ENCODE assay signal across 15 mouse cellular contexts in genomic region chr9:102731574-102732175, GRCm38 (mm10). TPM values are rescaled to one million over a fixed set of nuclear protein-coding genes. Genes with fewer than 3 reads are reported as not detected.
DNase-seq lines count a peak whose midpoint lies in the region; ATAC-seq and TF ChIP-seq lines count a peak whose summit lies in the region.
"Had no signal": no experiment of that assay in that cellular context is flagged by ENCODE, and none has a peak within 500 bp of the region (broad histone marks: within the 10 kb centered on the region; RNA-seq: fewer than 3 reads in every experiment).

No protein-coding gene starts in this region.

- WGBS in embryonic facial prominence, embryonic 13.5 days, result 87% methylated on average over 10 of the region's 10 CpGs
- 87% methylated on average over 10 of the region's 10 CpGs for WGBS in embryonic facial prominence, embryonic 10.5 days
- WGBS in hindbrain, embryonic 16.5 days, result 78% methylated on average over 10 of the region's 10 CpGs
- WGBS in hindbrain, embryonic 12.5 days, result 81% methylated on average over 10 of the region's 10 CpGs
- WGBS in lung, embryonic 16.5 days, result 78% methylated on average over 10 of the region's 10 CpGs

- peak overlapping the region; percentile 64; the same call in 1 of the 2 replicates for H3K27ac ChIP-seq in embryonic facial prominence, embryonic 13.5 days
- H3K27ac ChIP-seq in embryonic facial prominence, embryonic 10.5 days (replicated peaks), result no peak overlapping the region
- 0 out of 2 replicates have a peak overlapping the region, but pooled peaks have one; percentile 10 for H3K27ac ChIP-seq in hindbrain, embryonic 16.5 days (ENCODE audit: low read depth, low read length)
- no peak overlapping the region for H3K27ac ChIP-seq in hindbrain, embryonic 12.5 days
- peak overlapping the region; percentile 45 for H3K27ac ChIP-seq in lung, embryonic 16.5 days (ENCODE audit: low read length)

- no peak for TF ChIP-seq POLR2A in myocyte (IDR thresholded peaks at IDR 0.05; ENCODE audit: insufficient read length, low read depth)

- H3K79me2 ChIP-seq in myocyte (ENCODE audit: control insufficient read depth, insufficient read depth), result peaks cover 14% of the 10 kb centered on the region

- no peaks in the 10 kb centered on the region for H3K9me3 ChIP-seq in embryonic facial prominence, embryonic 13.5 days
- no peaks in the 10 kb centered on the region for H3K9me3 ChIP-seq in embryonic facial prominence, embryonic 10.5 days
- H3K9me3 ChIP-seq in hindbrain, embryonic 16.5 days (ENCODE audit: control insufficient read depth, low read length), result no peaks in the 10 kb centered on the region
- no peaks in the 10 kb centered on the region for H3K9me3 ChIP-seq in hindbrain, embryonic 12.5 days (replicated peaks)
- H3K9me3 ChIP-seq in lung, embryonic 16.5 days (ENCODE audit: control insufficient read depth, low read length), result no peaks in the 10 kb centered on the region
- H3K9me3 ChIP-seq: G1E; limb, embryonic 12.5 days had no signal

- no peak overlapping the region for H3K9ac ChIP-seq in embryonic facial prominence, embryonic 13.5 days
- no peak overlapping the region for H3K9ac ChIP-seq in hindbrain, embryonic 16.5 days (ENCODE audit: low read depth, low read length)
- no peak overlapping the region for H3K9ac ChIP-seq in hindbrain, embryonic 12.5 days
- no peak overlapping the region for H3K9ac ChIP-seq in lung, embryonic 16.5 days (ENCODE audit: low read length)
- H3K9ac ChIP-seq: limb, embryonic 12.5 days had no signal

- H3K4me3 ChIP-seq in embryonic facial prominence, embryonic 13.5 days, result no peak overlapping the region
- H3K4me3 ChIP-seq in embryonic facial prominence, embryonic 10.5 days, result no peak overlapping the region
- H3K4me3 ChIP-seq in hindbrain, embryonic 16.5 days (ENCODE audit: low read length), result no peak overlapping the region
- no peak overlapping the region for H3K4me3 ChIP-seq in hindbrain, embryonic 12.5 days
- H3K4me3 ChIP-seq in lung, embryonic 16.5 days (ENCODE audit: low read length), result no peak overlapping the region
- H3K4me3 ChIP-seq in myocyte, result no peak overlapping the region
- H3K4me3 ChIP-seq: limb, embryonic 12.5 days had no signal

- no peak overlapping the region for H3K4me2 ChIP-seq in embryonic facial prominence, embryonic 13.5 days
- no peak overlapping the region for H3K4me2 ChIP-seq in hindbrain, embryonic 16.5 days (ENCODE audit: low read length)
- no peak overlapping the region for H3K4me2 ChIP-seq in hindbrain, embryonic 12.5 days (replicated peaks)
- H3K4me2 ChIP-seq in lung, embryonic 16.5 days (ENCODE audit: low read depth, low read length), result no peak overlapping the region
- H3K4me2 ChIP-seq in myocyte (ENCODE audit: low read depth), result peak overlapping the region; percentile 46
- H3K4me2 ChIP-seq: limb, embryonic 12.5 days had no signal

- ATAC-seq in embryonic facial prominence, embryonic 13.5 days (ENCODE audit: insufficient number of reproducible peaks, insufficient read depth, low FRiP score, low TSS enrichment, low read depth), result no peak
- ATAC-seq in hindbrain, embryonic 16.5 days, result no peak
- no peak for ATAC-seq in hindbrain, embryonic 12.5 days (ENCODE audit: low FRiP score)
- no peak for ATAC-seq in lung, embryonic 16.5 days (ENCODE audit: low read depth)

- no peak for DNase-seq in embryonic facial prominence, embryonic 10.5 days (ENCODE audit: low spot score)
- DNase-seq in lung, postnatal 36 days, result no peak
- no peak for DNase-seq in right cerebral cortex, postnatal 10 days (ENCODE audit: low spot score in 2 of 2)
- DNase-seq: cerebellum, postnatal 36 days; gastrocnemius, postnatal 14 days; layer of hippocampus, adult 9-11 months; midbrain, embryonic 14.5 days; right cerebral cortex, postnatal 25 days had no signal

- no peak overlapping the region for H3ac ChIP-seq in myocyte (ENCODE audit: control insufficient read depth, insufficient read length)

- H3K4me1 ChIP-seq in embryonic facial prominence, embryonic 13.5 days, result peaks cover 55% of the 10 kb centered on the region
- H3K4me1 ChIP-seq in embryonic facial prominence, embryonic 10.5 days, result peaks cover 43% of the 10 kb centered on the region
- H3K4me1 ChIP-seq in hindbrain, embryonic 16.5 days (ENCODE audit: control insufficient read depth, insufficient read depth, low read depth, low read length), result peaks cover 3% of the 10 kb centered on the region; the same call in 1 of the 2 replicates
- H3K4me1 ChIP-seq in hindbrain, embryonic 12.5 days, result peaks cover 25% of the 10 kb centered on the region
- peaks cover 26% of the 10 kb centered on the region for H3K4me1 ChIP-seq in lung, embryonic 16.5 days (replicated peaks; ENCODE audit: control insufficient read depth, insufficient read depth, low read length)

- H3K36me3 ChIP-seq in embryonic facial prominence, embryonic 13.5 days, result peaks cover 72% of the 10 kb centered on the region
- H3K36me3 ChIP-seq in embryonic facial prominence, embryonic 10.5 days (replicated peaks), result peaks cover 80% of the 10 kb centered on the region
- peaks cover 61% of the 10 kb centered on the region for H3K36me3 ChIP-seq in hindbrain, embryonic 16.5 days (ENCODE audit: control insufficient read depth, insufficient read depth, low read length)
- peaks cover 71% of the 10 kb centered on the region for H3K36me3 ChIP-seq in hindbrain, embryonic 12.5 days
- peaks cover 66% of the 10 kb centered on the region for H3K36me3 ChIP-seq in lung, embryonic 16.5 days (ENCODE audit: control insufficient read depth, insufficient read depth, low read length)
- H3K36me3 ChIP-seq in myocyte (ENCODE audit: control insufficient read depth, insufficient read depth), result peaks cover 57% of the 10 kb centered on the region
- H3K36me3 ChIP-seq: G1E had no signal

- no peaks in the 10 kb centered on the region for H3K27me3 ChIP-seq in embryonic facial prominence, embryonic 13.5 days
- no peaks in the 10 kb centered on the region for H3K27me3 ChIP-seq in embryonic facial prominence, embryonic 10.5 days (replicated peaks; ENCODE audit: low read depth, poor library complexity, severe bottlenecking)
- H3K27me3 ChIP-seq in hindbrain, embryonic 16.5 days (replicated peaks; ENCODE audit: control insufficient read depth, insufficient read depth, low read length), result no peaks in the 10 kb centered on the region
- no peaks in the 10 kb centered on the region for H3K27me3 ChIP-seq in hindbrain, embryonic 12.5 days
- H3K27me3 ChIP-seq in lung, embryonic 16.5 days (ENCODE audit: control insufficient read depth, insufficient read depth, low read depth, low read length), result no peaks in the 10 kb centered on the region
- H3K27me3 ChIP-seq in myocyte (ENCODE audit: control insufficient read depth, insufficient read depth, insufficient read length), result no peaks in the 10 kb centered on the region
- H3K27me3 ChIP-seq: limb, embryonic 12.5 days had no signal

TF ChIP-seq in myocyte, 11 proteins besides CTCF, POLR2A, EP300 and RAD21:
- TF ChIP-seq TCF12 (IDR thresholded peaks at IDR 0.05; ENCODE audit: insufficient read depth, poor library complexity, severe bottlenecking) (no peak), SRF (IDR thresholded peaks at IDR 0.05; ENCODE audit: control insufficient read depth, insufficient read length, low read depth) (no peak), REST (IDR thresholded peaks at IDR 0.05; ENCODE audit: insufficient read depth, insufficient read length) (no peak), MAX (IDR thresholded peaks at IDR 0.05; ENCODE audit: low read depth) (no peak), TCF3 (IDR thresholded peaks at IDR 0.05; ENCODE audit: insufficient read length, low read depth) (no peak), MYOG (IDR thresholded peaks at IDR 0.05; ENCODE audit: control insufficient read depth in 1 of 3, insufficient read depth in 1 of 3, insufficient read length in 2 of 3, low read depth in 2 of 3) (no peak), POLR2AphosphoS2 (IDR thresholded peaks at IDR 0.05; ENCODE audit: insufficient read length, low read depth) (no peak), CEBPB (IDR thresholded peaks at IDR 0.05; ENCODE audit: insufficient read depth, poor library complexity, severe bottlenecking) (no peak), E2F4 (IDR thresholded peaks at IDR 0.05; ENCODE audit: insufficient read depth) (no peak), MYOD1 (IDR thresholded peaks at IDR 0.05; ENCODE audit: control insufficient read depth in 1 of 3, insufficient read length in 2 of 3, low read depth in 2 of 3) (no peak)

RNA-seq across cellular contexts. Expression of gene Amotl2, which starts 15.2 kb away (rescaled TPM):
- polyA plus RNA-seq in embryonic facial prominence, embryonic 13.5 days (2015; fragmentation: Nextera tagmentation; extraction: Ambion mirVana), result 54.0 and 55.8 TPM in 2 replicates
- 61.4 and 64.0 TPM in 2 replicates for polyA plus RNA-seq in embryonic facial prominence, embryonic 10.5 days (2016; fragmentation: Nextera tagmentation; extraction: Ambion mirVana)
- polyA plus RNA-seq in hindbrain, embryonic 16.5 days (2015; fragmentation: Nextera tagmentation; extraction: Ambion mirVana), result 40.7 and 47.5 TPM in 2 replicates
- polyA plus RNA-seq in hindbrain, embryonic 12.5 days (2016; fragmentation: Nextera tagmentation; extraction: Ambion mirVana), result 109 and 110 TPM in 2 replicates
- 37.6 and 40.1 TPM in 2 replicates for polyA plus RNA-seq in lung, embryonic 16.5 days (2015; fragmentation: Nextera tagmentation; extraction: Ambion mirVana)
- 67.2 TPM for polyA plus RNA-seq in myocyte (2012; fragmentation: generic; extraction: Trizol)
- polyA plus RNA-seq: G1E had no signal

Comparison
In these comparisons a context has a peak if more than half of its experiments do, and no peak if none do; other contexts are left out.
1. H3K27ac ChIP-seq: peak in embryonic facial prominence, embryonic 13.5 days (single experiment), hindbrain, embryonic 16.5 days (single experiment) and lung, embryonic 16.5 days (single experiment); none in embryonic facial prominence, embryonic 10.5 days (single experiment) and hindbrain, embryonic 12.5 days (single experiment).